Mouse (Mus musculus): ENCODE measurements at regions not wholly inside any gene's neighbourhood (a gene's known extent, or its start where the extent isn't known, plus 50 kb on each side); places are given as distances from the start of the nearest gene placed in this dataset.

DNA sequence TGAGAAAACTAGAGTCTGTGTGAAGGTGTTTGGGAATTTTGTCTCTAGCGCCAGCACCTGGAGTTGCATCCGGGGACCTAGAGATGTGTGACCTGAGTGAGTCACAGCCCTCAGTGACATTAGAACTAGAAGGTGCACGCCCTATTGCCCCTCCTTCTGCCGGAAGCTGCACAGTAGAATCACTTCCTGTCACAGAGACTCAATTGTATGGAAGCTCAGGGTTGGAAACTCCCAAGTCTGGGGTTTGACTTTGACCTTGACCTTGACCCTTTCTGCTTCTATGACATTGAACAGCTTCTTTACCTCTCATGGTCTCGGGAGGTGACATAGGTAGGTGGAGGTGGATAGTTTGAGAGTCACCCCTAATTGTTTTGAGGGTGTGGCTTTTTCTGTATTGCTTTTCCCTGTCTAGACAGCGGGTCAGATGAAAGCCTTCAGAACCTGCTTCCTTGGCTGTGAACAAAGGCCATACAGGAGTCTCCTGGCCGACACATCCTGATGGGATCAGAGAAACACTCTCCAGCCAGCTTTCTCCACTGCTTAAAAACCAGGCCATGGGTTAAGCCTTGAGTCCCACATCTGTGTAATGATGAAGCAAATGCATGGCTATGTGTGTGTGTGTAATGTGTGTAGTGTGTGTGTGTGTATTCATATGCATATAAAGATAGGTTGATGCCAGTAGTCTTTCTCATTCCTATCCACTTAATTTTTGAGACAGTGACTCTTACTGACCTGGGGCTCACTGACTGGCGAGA is 328.7 kb downstream of the Gm45692 start:
- no peak for DNase-seq

DNA sequence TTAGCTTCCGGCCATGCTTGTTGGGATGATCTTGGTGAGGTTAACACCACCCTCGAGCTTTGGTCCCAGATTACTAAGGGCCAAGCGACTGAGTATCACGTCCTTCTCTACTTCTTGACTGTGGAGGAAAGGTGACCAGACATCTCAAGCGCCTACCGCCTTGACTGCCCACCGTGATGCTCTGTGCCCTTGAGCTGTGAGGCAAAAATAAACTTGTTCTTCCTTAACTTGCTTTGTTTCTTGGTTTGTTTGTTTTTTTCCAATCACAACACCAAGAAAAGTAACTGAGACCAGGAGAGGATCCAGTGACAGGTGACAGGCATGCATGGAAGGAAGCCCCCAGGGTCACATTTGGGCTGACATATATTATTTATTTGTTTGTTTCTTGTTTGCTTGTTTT is 330.0 kb downstream of the Gm45692 start:
- DNase-seq = no peak

DNA sequence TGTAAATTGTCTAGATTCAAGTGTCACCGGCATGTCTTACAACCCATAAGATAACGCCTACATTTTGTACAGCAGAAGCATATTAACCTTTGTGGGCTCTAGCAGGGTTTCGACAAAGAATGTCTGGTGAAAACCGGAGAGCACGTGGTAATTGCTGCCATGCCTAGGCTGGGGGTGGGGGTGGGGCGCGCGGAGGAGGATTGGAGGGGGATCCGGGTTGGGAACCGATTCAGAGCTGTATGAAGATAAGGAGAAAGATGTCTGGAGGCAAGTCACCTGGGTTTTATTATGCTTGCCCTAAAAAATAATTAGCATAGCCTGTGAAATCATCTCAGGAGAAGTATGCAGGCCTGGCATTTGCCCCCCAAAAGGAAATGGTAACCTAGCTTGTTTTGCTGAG is 331.2 kb downstream of the Gm45692 start:
- no peak for DNase-seq

GRCm38 (mm10) chr8:26452976-26453573 is 333.7 kb downstream of the Gm45692 start:
- DNase-seq = no peak

DNA sequence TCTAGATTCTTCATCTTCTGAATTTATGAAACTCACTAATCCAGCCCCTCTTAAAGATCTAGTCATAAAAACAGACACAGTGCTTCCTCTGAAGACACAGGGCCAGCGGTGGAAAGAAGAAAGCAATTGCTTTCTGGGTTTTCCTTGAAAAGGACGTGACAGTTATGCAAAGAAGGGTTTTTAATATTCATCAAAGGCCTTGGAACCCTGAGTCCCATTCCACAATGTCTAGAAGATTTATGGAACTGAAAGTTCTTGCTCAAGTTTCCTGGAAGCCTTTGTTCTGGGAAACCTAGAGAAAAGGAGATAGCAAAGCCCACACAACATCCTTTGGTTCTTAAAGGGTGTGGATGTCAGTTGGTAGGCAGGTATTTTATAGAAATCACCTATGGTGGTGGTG is 346.0 kb downstream of the Gm45692 start:
- no peak for DNase-seq

DNA sequence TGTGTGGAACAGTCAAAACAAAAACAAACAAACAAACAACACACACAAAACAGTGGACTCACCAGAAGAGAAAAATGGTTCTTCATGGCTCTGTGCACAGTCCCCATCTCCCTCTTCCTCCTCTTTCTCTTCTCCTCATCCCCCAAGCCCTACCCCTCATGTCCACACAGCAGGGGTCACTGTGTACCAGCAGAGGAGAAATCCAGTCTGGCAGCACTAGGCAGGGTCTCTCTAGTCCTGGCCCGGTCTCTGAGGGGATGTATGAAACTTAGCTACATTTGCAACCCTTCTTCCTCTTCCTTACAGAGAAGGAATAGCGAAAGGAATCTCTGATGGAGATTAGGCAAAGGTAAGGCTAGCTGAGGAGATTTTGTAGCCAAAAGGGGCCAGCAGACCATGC is 349.1 kb downstream of the Gm45692 start:
- no peak for DNase-seq

DNA sequence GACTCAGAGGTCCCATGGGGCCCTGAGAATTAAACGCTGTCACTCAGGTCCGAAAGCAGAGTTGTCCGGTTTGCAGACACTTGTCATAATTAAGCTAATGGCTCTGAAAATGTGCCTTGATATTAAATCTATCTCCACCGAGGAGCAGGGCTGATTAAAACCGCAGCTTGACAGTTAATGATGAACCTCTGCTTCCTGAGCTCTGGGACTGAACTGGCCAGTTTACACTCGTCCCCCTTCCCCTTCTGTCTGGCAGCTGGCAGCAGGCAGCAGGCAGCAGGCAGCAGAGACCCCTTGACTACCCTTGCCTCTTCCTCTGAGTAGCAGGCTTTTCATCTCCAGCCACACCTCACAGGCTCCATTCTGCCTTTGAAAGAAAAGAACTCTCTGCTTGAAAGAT is 350.4 kb downstream of the Gm45692 start:
- DNase-seq = no peak

DNA sequence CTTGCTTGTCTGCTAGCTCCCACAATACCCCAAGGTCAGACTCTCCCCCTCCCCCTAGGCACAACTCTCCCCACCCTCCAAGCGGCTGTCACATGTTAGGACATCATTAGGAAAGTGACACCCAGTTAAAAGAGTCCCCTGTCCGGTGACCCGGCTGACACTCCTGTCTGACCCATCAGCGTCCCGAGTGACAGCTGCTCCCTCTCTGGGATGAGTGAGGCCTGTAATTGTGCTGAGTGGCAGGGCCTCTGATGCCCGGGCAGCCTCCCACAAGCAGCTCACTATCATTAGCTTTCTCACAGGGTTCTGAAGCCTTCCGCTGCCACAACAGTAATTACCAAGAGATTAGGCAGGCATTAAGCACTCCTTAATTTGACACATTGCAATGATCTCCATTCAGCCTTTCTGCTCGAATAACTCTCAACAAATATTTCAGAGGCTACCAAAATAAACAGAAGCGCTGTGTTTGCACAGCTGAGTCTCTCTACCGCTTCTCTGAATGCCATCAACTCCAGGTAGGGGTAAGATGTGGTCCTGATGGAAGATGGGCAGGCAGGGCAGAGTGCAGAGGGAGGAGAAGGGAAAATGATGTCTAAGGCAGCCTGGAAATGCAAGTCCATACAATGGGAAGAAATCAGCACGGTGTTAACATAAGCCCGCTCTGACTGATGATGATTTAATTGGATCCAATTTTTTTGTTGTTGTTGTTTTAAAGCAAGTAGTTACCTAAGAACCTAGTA is 352.6 kb downstream of the Gm45692 start:
- DNase-seq = no peak

DNA sequence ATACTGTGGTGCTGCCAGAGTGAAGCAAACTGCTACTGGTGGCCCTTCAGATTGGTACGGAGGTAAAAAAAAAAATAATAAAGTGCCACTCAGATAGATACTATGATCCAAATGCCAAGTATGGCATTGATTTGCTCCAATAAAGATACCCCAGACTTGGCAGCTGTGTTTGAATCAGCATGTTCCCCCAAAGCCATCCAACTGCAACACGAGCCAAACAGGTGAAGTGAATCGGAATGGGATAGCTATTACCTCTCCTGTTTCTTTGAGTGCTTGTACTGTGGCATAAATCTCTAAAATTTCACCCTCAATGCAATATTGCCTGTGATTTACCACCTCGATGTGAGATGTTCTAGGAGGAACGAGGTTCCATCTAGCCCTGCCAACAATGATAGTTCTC is 365.4 kb downstream of the Gm45692 start:
- no peak for DNase-seq

GRCm38 (mm10) chr8:26487866-26488265 is 368.5 kb downstream of the Gm45692 start:
- no peak for DNase-seq

GRCm38 (mm10) chr8:26488590-26488989 is 369.3 kb downstream of the Gm45692 start:
- DNase-seq = no peak

DNA sequence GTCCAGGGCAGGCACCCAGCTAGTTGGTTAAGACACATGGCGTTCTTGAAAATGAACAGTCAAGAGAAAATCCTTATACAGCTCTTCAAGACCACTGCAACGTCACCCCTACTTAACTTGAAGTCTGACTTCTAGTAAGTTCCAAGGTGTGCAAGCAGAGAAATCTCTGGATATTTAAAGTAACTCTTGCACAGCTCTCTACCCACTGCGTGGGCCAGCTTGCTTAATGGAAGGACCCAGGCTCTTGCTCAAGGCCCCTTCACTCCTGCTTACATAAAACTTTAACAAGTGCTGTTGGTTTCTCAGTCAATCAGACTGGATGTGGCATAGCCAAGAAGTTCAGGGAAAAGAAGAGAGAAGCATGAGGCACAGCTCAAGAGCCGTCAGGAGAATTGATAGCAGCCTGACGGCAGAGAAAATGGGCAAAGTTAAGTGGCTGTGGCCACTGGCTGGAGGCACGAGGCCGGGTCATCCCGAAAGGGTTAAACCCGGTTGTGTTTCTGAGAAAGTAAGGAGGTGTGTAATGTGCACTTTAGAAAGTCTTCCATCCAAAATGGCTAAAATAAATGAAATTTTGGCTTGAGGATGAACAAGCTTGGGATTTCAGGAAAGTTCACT is 382.0 kb downstream of the Gm45692 start:
- DNase-seq = no peak

DNA sequence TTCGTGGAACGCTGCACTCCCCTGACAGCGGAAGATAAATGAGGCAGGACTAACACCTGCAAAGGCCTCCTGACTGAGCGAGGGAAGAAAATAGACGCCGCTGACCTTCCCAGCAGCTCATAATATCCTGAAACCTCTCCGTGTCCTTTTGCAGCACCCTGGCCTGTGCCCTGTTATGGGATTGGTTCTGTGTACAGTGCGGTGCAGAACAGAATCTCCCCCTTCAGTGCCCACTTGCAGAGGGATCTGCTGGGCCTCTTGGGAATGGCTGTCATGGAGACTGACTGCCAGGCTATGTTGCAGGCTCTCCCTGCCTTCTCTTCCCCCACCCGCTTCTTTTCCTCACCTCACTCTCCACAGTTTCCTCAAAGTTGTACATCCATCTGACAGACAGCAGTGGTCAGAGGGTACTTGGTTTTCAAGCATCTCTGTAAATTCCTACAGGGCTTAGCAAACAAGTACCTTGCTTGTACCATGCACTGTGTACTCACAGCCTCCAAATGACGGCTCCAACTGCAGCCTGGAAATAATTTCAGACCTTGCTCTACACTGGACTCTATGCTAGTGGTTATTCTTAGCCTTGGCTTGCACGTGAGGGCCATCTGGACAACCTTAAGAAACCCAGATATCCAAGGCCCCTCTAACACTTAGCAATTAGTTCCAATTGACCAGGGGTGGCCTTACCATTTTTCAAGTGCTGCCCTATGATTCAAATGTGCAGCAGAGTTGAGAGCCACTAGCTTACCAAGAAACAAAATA is 382.7 kb downstream of the Gm45692 start:
- no peak for DNase-seq

- DNase-seq = no peak
These were observed 383.4 kb downstream of the Gm45692 start for GRCm38 (mm10) chr8:26502772-26503171.

- DNase-seq = no peak
These were observed 384.6 kb downstream of the Gm45692 start for GRCm38 (mm10) chr8:26503918-26504317.

- no peak for DNase-seq
These were observed 385.1 kb downstream of the Gm45692 start for GRCm38 (mm10) chr8:26504319-26505035.

GRCm38 (mm10) chr8:26507611-26508070 is 388.3 kb downstream of the Gm45692 start:
- DNase-seq = no peak

DNA sequence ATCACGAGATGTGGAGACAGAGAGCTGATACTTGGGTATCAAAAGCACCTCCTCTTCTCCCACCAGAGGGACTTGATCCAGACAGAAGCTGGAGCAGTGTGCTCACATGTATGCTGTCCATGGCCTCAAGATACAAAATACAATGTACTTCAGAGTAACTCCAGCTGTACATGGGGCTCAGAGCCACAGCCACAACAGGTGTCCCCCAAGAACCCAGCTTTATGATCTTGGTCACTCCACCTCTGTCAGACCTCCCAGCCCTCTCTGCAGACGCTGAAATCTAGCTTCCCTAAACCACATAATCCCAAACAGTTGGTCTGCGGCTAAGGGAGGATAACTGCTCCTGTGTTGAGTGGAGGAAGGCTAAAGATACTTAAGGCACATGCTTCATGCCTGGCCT is 389.9 kb downstream of the Gm45692 start:
- DNase-seq = no peak

DNA sequence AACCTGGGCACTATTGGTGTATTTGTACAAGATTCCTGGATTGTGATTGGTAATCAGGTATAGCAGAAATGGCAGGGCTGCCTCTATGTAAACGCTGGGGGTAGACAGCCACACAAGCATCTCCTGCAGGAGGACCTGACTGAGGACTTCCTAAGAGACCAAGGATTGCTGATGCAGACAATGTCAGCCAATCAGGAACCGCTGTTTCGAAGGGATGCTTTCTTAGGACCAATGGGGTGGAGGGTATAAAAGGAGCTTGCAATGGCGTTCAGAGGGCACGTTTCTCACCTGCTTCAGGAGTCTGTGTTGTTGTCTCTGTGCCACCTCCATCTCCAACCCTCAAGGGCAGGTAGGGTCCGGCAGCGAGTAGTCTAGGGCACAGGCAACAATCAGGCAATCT is 393.7 kb downstream of the Gm45692 start:
- no peak for DNase-seq

GRCm38 (mm10) chr8:26524237-26524636 is 404.9 kb downstream of the Gm45692 start:
- no peak for DNase-seq

DNA sequence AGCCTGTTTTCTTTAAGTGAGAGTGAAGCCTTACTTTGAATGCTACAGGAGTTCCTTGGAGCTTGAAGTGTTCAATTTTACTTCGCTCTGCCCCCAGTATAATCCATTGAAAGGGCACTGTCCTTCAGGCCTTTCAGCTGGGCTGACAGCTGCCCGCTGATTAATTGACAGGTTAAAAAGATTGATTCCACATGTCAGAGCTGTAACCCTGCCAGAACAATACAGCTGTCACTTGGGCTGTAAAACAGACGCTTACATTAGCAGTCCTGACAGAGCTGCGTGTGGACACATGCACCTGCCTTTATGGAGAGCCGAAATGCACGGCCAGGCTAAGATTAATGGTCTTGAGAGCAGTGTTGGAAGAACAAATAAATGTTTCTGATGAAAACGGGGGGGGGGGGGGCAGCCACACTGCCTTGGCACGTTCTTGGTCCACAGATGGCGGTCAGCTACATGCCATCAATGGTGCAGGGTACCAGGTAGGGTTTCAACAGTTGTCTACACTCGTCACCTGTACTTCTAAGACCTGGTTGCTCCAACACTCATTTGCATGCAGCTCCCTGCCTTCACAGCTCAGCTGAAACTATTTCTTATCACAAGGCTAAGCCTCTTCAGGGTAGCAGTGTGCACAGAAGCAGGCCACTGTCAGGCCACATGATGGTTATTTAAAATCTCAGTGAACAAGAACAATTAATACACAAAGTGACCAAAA is 407.3 kb downstream of the Gm45692 start:
- no peak for DNase-seq
